Mouse (Mus musculus): ENCODE measurements around the gene Krtap4-6. TPM values are rescaled to one million over a fixed set of nuclear protein-coding genes. Genes with fewer than 3 reads are reported as not detected.
"Not testable (repeated sequence)": the region's sequence is repeated elsewhere in the genome, so short reads cannot be mapped to it uniquely, and the experiment has no call there.

The Krtap4-6 gene
- total RNA-seq (2021) = not detected
- long read RNA-seq, experiment 1 = 0 reads
- long read RNA-seq, experiment 2 = 0 reads

GRCm38 (mm10) chr11:99665860-99666259 lies at the start of gene Krtap4-6:
Krtap4-6 (minus strand) TSS chr11:99665960.
- no peak for DNase-seq

DNA sequence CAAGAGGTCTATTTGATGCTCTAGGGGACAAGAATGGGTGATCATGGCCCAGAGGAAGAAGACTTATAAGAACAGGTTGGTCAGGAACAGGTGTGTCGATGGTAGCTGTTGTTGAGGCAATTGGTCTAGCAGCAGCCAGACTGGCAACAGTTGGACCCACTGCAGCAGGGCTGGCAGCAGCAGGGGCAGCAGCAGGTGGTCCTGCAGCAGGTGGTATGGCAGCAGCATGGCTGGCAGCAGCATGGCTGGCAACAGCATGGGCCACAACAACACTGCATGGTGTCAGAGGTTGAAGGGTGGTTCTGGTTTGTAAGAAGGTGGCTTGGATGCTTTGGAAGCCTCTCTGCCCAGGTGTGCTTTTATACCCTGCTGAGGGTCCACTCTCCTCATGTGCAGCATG lies 24.7 kb upstream of the Krtap4-6 start, which contains the start of gene Gm14190:
Gm14190 (minus strand) TSS at position 278 of the 400 bp plus-strand sequence.
- intact Hi-C loops (cut with DNase I) = no loop called here
- no peak for DNase-seq

More at GRCm38 (mm10) chr11:99665860-99666259, at the start of gene Krtap4-6:
- intact Hi-C loops (cut with DNase I) = no loop called here

DNA sequence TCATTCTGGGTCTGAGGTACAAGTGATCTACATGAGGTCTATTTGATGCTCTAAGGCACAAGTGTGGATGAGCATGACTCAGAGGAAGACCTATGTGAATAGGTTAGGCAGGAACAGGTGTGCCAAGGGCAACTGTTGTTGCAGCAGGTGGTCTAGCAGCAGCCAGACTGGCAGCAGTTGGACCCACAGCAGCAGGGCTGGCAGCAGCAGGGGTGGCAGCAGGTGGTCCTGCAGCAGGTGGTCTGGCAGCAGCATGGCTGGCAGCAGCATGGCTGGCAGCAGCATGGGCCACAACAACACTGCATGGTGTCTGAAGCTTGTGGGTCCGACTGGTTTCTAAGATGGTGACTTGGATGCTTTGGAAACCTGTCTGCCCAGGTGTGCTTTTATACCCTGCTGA lies 19.5 kb upstream of the Krtap4-6 start:
- DNase-seq = not testable (repeated sequence)
- intact Hi-C loops (cut with DNase I) = loop anchor here (1.0 kb wide), 1 partner anchor 39 kb away; no protein-coding TSS in a partner anchor

- no peak for DNase-seq
- intact Hi-C loops (cut with DNase I) = no loop called here
Measured at GRCm38 (mm10) chr11:99683481-99683880, 17.7 kb upstream of the Krtap4-6 start.

GRCm38 (mm10) chr11:99662802-99663201 lies 3.0 kb downstream of the Krtap4-6 start:
- DNase-seq = no peak
- intact Hi-C loops (cut with DNase I) = no loop called here

DNA sequence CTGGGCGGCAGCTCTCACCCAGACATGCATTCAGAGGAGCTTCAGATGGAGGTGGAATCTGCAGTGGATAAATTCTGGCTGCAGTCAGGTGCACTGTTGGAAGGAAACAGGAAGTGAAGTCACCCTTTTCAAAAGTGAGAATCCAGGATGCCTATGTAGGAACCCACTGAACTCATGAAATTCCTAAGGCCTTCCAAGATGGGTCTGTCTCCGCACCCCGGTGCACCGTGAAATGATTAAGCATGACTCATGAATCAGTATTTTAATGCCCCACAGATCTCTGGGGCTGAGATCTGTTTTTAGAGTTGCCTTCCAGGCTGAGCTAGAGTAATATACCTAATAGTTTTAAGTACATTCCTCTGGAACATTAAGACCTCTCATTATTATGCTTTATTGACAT lies 6.5 kb downstream of the Krtap4-6 start:
- DNase-seq = no peak
- intact Hi-C loops (cut with DNase I) = no loop called here

DNA sequence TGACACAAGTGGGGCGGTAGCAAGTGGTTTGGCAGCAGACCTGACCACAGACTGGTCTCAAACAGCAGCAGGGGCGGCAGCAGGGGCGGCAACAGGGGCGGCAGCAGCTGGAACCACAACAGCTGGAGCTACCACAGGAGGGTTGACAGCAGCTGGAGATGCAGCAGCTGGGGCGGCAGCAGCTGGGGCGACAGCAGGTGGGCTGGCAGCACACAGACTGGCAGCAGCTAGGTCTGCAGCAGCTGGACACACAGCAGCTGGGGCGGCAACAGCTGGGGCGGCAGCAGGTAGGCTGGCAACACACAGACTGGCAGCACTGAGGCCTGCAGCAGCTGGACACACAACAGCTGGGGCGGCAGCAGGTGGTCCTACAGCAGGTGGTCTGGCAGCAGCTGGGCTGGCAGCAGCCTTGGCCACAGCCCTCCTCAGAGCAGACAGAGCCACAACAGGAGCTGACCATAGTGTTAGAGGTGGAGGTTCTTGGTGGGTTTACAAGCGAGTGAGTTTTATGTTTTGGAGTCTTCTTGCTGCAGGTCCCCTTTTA lies 7.2 kb downstream of the Krtap4-6 start, which contains the start of gene Gm11563:
Gm11563 (minus strand) TSS at position 494 of the 544 bp plus-strand sequence.
- intact Hi-C loops (cut with DNase I) = not testable (repeated sequence)

DNA sequence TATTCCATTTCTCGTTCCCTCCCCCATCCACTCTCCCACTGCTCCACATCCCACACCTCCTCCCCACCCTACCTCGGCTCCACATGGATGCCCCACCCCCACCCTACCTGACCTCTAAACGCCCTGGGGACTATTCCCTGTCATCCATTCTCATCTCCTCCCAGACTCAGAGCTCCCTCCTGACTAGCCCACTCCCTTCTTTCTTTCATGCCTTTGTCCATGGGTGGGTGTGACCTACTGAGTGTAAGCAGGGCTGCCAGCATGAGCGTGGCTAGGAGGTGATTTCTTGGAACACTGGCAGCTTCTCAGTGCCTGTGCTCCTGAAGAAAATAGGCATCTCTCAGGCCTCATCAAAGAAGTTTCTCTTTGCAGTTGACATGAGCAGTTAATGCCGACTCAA lies 8.7 kb downstream of the Krtap4-6 start:
- DNase-seq = no peak
- intact Hi-C loops (cut with DNase I) = no loop called here

More for the DNA sequence above, 7.2 kb downstream of the Krtap4-6 start, which contains the start of gene Gm11563:
- not testable (repeated sequence) for DNase-seq

DNA sequence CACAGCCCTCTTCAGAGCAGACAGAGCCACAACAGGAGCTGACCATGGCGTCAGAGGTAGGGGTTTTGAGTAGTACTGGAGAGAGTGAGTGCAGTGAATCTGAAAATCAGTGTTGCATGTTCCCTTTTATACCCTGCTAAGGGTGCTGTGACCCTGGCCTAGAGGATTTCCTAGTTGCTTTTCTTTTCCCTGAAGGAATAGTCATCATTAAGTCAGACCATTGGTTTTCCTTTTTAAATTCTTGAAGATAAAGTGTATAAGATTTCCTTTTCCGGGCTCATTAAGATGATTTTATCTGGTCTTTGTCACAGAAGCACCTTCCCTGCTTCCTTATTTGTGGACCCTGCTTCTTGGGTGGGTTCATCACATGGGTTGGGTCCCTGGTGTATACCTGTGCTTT lies 15.6 kb downstream of the Krtap4-6 start, which contains the start of gene Gm11555:
Gm11555 (minus strand) TSS at position 101 of the 400 bp plus-strand sequence.
- intact Hi-C loops (cut with DNase I) = no loop called here
- no peak for DNase-seq

GRCm38 (mm10) chr11:99646444-99646843 lies 19.3 kb downstream of the Krtap4-6 start:
- DNase-seq = no peak
- intact Hi-C loops (cut with DNase I) = no loop called here

DNA sequence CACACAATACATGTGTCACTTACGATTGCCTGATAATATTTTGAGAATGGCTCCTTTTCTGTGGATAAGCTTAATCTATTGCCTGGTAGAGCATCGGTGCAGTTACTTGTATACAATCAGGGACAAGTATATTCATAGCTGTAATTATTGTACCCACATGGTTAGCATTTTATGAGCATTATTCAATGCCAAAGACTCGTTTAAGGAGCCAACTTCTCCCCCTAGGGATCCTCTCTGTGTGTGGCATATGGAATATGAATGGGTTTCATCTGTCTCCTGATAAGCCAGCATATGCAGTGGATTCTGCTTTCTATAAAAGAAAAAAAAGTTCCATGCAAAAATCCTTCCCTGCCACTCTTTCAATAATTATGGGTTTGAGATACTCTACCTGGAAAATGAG lies 21.4 kb downstream of the Krtap4-6 start:
- no peak for DNase-seq
- intact Hi-C loops (cut with DNase I) = no loop called here

GRCm38 (mm10) chr11:99643635-99644139 lies 22.1 kb downstream of the Krtap4-6 start, which contains the start of gene Krtap4-7:
Krtap4-7 (minus strand) TSS chr11:99644089.
- intact Hi-C loops (cut with DNase I); DNase-seq: not testable (repeated sequence)

- DNase-seq = no peak
- intact Hi-C loops (cut with DNase I) = no loop called here
Measured at GRCm38 (mm10) chr11:99640926-99641325, 24.8 kb downstream of the Krtap4-6 start.

GRCm38 (mm10) chr11:99637086-99637485 lies 28.7 kb downstream of the Krtap4-6 start:
- intact Hi-C loops (cut with DNase I) = no loop called here

DNA sequence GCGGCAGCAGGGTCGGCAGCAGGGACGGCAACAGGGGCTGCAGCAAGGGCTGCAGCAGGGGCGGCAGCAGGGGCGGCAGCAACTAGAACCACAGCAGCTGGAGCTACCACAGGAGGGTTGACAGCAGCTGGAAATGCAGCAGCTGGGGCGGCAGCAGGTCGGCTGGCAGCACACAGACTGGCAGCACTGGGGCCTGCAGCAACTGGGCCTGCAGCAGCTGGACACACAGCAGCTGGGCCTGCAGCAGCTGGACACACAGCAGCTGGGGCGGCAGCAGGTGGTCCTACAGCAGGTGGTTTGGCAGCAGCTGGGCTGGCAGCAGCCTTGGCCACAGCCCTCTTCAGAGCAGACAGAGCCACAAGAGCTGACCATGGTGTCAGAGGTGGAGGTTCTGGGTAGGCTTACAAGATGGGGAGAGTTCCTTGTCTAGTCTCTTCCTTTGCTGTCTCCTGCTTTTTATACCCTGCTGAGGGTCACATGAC lies 31.1 kb downstream of the Krtap4-6 start, which contains the start of gene Krtap4-2:
Krtap4-2 (minus strand) TSS at position 432 of the 482 bp plus-strand sequence.
- DNase-seq = no peak
- intact Hi-C loops (cut with DNase I) = no loop called here

More at GRCm38 (mm10) chr11:99637086-99637485, 28.7 kb downstream of the Krtap4-6 start:
- DNase-seq = no peak

DNA sequence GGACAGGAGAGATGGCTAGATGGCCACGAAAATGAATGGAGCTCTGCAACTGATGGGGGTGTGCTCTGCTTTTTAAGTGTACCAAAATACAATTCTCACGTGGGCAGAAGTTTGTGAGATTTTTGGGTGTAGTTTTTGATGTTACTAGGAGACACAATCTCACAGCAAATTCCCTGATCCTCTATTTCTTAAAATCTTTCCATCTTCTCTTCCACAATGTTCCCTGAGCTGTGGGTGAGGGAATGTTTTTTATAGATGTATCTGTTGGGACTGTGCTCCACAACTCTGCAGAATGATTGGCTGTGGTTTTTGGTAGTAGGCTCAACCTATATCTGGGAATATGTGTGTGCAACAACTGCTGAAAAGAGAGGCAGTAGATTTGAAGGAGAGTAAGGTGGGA lies 32.5 kb downstream of the Krtap4-6 start:
- intact Hi-C loops (cut with DNase I) = no loop called here
- no peak for DNase-seq

- DNase-seq = no peak
- intact Hi-C loops (cut with DNase I) = no loop called here
Measured at GRCm38 (mm10) chr11:99630890-99631289, 34.9 kb downstream of the Krtap4-6 start.

DNA sequence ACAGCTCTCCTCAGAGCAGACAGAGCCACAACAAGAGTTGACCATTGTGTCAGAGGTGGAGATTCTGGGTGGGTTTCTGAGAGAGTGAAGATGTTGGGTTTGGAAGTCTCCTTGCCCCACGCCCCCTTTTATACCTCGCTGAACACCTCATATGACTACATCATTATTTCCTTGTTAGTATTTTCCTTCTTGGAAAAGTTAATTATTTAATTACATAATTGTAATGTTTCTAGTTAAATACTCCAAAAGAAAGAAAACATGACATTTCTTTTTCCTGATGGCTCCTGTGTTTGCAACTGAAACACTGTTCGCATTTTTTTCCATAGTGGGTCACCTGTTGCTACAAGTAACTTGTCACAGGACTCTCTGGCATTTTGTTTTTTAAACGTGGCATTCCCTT lies 37.6 kb downstream of the Krtap4-6 start, which contains the start of gene Krtap4-1:
Krtap4-1 (minus strand) TSS at position 101 of the 400 bp plus-strand sequence.
- intact Hi-C loops (cut with DNase I) = no loop called here
- no peak for DNase-seq

- DNase-seq = no peak
- intact Hi-C loops (cut with DNase I) = no loop called here
Measured at GRCm38 (mm10) chr11:99620335-99620734, 45.4 kb downstream of the Krtap4-6 start, which contains the start of gene Gm11562. Gm11562 (minus strand) TSS chr11:99620435.

Data from heart, postnatal 14 days (tissue).